Mouse (Mus musculus) midbrain, embryonic 15.5 days (tissue): ENCODE measurements at regions not wholly inside any gene's neighbourhood (a gene's known extent, or its start where the extent isn't known, plus 50 kb on each side); places are given as distances from the start of the nearest gene placed in this dataset.

Experiments used
- ATAC-seq: fragments of 200-750 bp; cut with Nextera tagmentation; replicated peaks from 2 replicates; pipeline ENCODE4 v1.8.0; 2017; ENCODE audit warnings: moderate TSS enrichment
- H3K27ac ChIP-seq: fragments of 300-500 bp; sonication (generic); 2 replicates; pipeline ENCODE4 v1.5.1; 2015; ENCODE audit warnings: mild to moderate bottlenecking, inconsistent platforms
- H3K27me3 ChIP-seq: fragments of 300-500 bp; sonication (generic); replicated peaks from 2 replicates; pipeline ENCODE4 v1.6.1; 2015; ENCODE audit warnings: inconsistent platforms
- H3K36me3 ChIP-seq: fragments of 300-500 bp; sonication (generic); replicated peaks from 2 replicates; pipeline ENCODE4 v1.6.1; 2015; ENCODE audit warnings: inconsistent platforms
- H3K4me1 ChIP-seq: fragments of 300-500 bp; sonication (generic); 2 replicates; pipeline ENCODE4 v1.6.1; 2015; ENCODE audit warnings: inconsistent platforms
- H3K4me2 ChIP-seq: fragments of 300-500 bp; sonication (generic); 2 replicates; pipeline ENCODE4 v1.6.1; 2015; ENCODE audit warnings: inconsistent platforms, mild to moderate bottlenecking, moderate library complexity
- H3K4me3 ChIP-seq: fragments of 300-500 bp; sonication (generic); 2 replicates; pipeline ENCODE4 v1.5.1; 2015; ENCODE audit warnings: mild to moderate bottlenecking, inconsistent platforms
- H3K9ac ChIP-seq: fragments of 300-500 bp; sonication (generic); 2 replicates; pipeline ENCODE4 v1.6.1; 2015; ENCODE audit warnings: mild to moderate bottlenecking, inconsistent platforms
- H3K9me3 ChIP-seq: fragments of 300-500 bp; sonication (generic); 2 replicates; pipeline ENCODE4 v1.6.1; 2016; ENCODE audit warnings: inconsistent platforms
- WGBS: fragments of 180-500 bp; shearing (Covaris S2); methylation state at CpG from one replicate; pipeline ENCODE4 v1.1.7; 2015; ENCODE audit warnings: mixed read lengths; 5-methylcytosine and 5-hydroxymethylcytosine counted together

- Histone ChIP-seq H3K9me3 (no peaks in the 10 kb centered on the region), H3K27me3 (no peaks in the 10 kb centered on the region), H3K4me3 (no peak overlapping the region), H3K4me2 (no peak overlapping the region), H3K36me3 (no peaks in the 10 kb centered on the region), H3K27ac (no peak overlapping the region), H3K4me1 (no peaks in the 10 kb centered on the region), H3K9ac (no peak overlapping the region)
- ATAC-seq = no peak
- WGBS = 75% methylated on average over 2 of the region's 2 CpGs
These were observed 224.3 kb upstream of the Pot1a start for GRCm38 (mm10) chr6:26033392-26033791.

GRCm38 (mm10) chr6:26015388-26015787 is 206.3 kb upstream of the Pot1a start:
- ATAC-seq = no peak
- Histone ChIP-seq H3K27me3 (no peaks in the 10 kb centered on the region), H3K27ac (no peak overlapping the region), H3K4me3 (no peak overlapping the region), H3K9me3 (no peaks in the 10 kb centered on the region), H3K9ac (no peak overlapping the region), H3K4me1 (no peaks in the 10 kb centered on the region), H3K4me2 (no peak overlapping the region), H3K36me3 (no peaks in the 10 kb centered on the region)
- WGBS = 90% methylated on average over 6 of the region's 6 CpGs

GRCm38 (mm10) chr6:25994044-25994443 is 185.0 kb upstream of the Pot1a start:
- 0 out of 2 replicates have a peak, but pooled peaks have one; percentile 52 for ATAC-seq
- Histone ChIP-seq H3K4me2 (no peak overlapping the region), H3K9me3 (no peaks in the 10 kb centered on the region), H3K4me1 (no peaks in the 10 kb centered on the region), H3K9ac (no peak overlapping the region), H3K36me3 (no peaks in the 10 kb centered on the region), H3K4me3 (no peak overlapping the region), H3K27me3 (no peaks in the 10 kb centered on the region), H3K27ac (no peak overlapping the region)
- WGBS = 62% methylated on average over 1 of the region's 1 CpGs

- H3K4me1 ChIP-seq = no peaks in the 10 kb centered on the region
- no peak overlapping the region for H3K27ac ChIP-seq
- no peak for ATAC-seq
- 77% methylated on average over 4 of the region's 4 CpGs for WGBS
- no peaks in the 10 kb centered on the region for H3K36me3 ChIP-seq
- no peak overlapping the region for H3K4me3 ChIP-seq
- H3K9ac ChIP-seq = no peak overlapping the region
- H3K9me3 ChIP-seq = no peaks in the 10 kb centered on the region
- no peak overlapping the region for H3K4me2 ChIP-seq
- H3K27me3 ChIP-seq = no peaks in the 10 kb centered on the region
These were observed 169.3 kb upstream of the Pot1a start for GRCm38 (mm10) chr6:25978171-25978847.

GRCm38 (mm10) chr6:25965452-25965851 is 156.4 kb upstream of the Pot1a start:
- no peak overlapping the region for H3K9ac ChIP-seq
- H3K9me3 ChIP-seq = no peaks in the 10 kb centered on the region
- no peak for ATAC-seq
- no peak overlapping the region for H3K4me2 ChIP-seq
- no peaks in the 10 kb centered on the region for H3K4me1 ChIP-seq
- no peaks in the 10 kb centered on the region for H3K27me3 ChIP-seq
- no peak overlapping the region for H3K4me3 ChIP-seq
- 91% methylated on average over 3 of the region's 3 CpGs for WGBS
- H3K36me3 ChIP-seq = no peaks in the 10 kb centered on the region
- no peak overlapping the region for H3K27ac ChIP-seq

GRCm38 (mm10) chr6:25931148-25931553 is 122.1 kb upstream of the Pot1a start:
- Histone ChIP-seq H3K4me2 (no peak overlapping the region), H3K4me3 (no peak overlapping the region), H3K9me3 (no peaks in the 10 kb centered on the region), H3K27me3 (no peaks in the 10 kb centered on the region), H3K27ac (no peak overlapping the region), H3K36me3 (no peaks in the 10 kb centered on the region), H3K4me1 (no peaks in the 10 kb centered on the region), H3K9ac (no peak overlapping the region)
- 96% methylated on average over 10 of the region's 10 CpGs for WGBS
- ATAC-seq = no peak

- H3K27ac ChIP-seq = no peak overlapping the region
- no peak overlapping the region for H3K4me2 ChIP-seq
- no peak overlapping the region for H3K4me3 ChIP-seq
- no peaks in the 10 kb centered on the region for H3K4me1 ChIP-seq
- no peak for ATAC-seq
- H3K9me3 ChIP-seq = no peaks in the 10 kb centered on the region
- no peaks in the 10 kb centered on the region for H3K27me3 ChIP-seq
- no peak overlapping the region for H3K9ac ChIP-seq
- H3K36me3 ChIP-seq = no peaks in the 10 kb centered on the region
- 56% methylated on average over 5 of the region's 5 CpGs for whole genome bisulfite sequencing
These were observed 108.9 kb upstream of the Pot1a start for GRCm38 (mm10) chr6:25917852-25918465.

- WGBS = 92% methylated on average over 2 of the region's 2 CpGs
- Histone ChIP-seq H3K4me1 (no peaks in the 10 kb centered on the region), H3K9me3 (no peaks in the 10 kb centered on the region), H3K36me3 (no peaks in the 10 kb centered on the region), H3K4me3 (no peak overlapping the region), H3K4me2 (no peak overlapping the region), H3K9ac (no peak overlapping the region), H3K27ac (no peak overlapping the region), H3K27me3 (no peaks in the 10 kb centered on the region)
- no peak for ATAC-seq
These were observed 105.1 kb upstream of the Pot1a start for GRCm38 (mm10) chr6:25914122-25914521.

- H3K4me3 ChIP-seq = no peak overlapping the region
- H3K36me3 ChIP-seq = no peaks in the 10 kb centered on the region
- no peak overlapping the region for H3K4me2 ChIP-seq
- H3K9ac ChIP-seq = no peak overlapping the region
- no peaks in the 10 kb centered on the region for H3K4me1 ChIP-seq
- ATAC-seq = no peak
- no peaks in the 10 kb centered on the region for H3K27me3 ChIP-seq
- no peaks in the 10 kb centered on the region for H3K9me3 ChIP-seq
- no peak overlapping the region for H3K27ac ChIP-seq
These were observed 90.9 kb upstream of the Pot1a start for GRCm38 (mm10) chr6:25899944-25900343.

GRCm38 (mm10) chr6:25894454-25895250 is 85.6 kb upstream of the Pot1a start:
- no peaks in the 10 kb centered on the region for H3K9me3 ChIP-seq
- H3K4me1 ChIP-seq = no peaks in the 10 kb centered on the region
- H3K9ac ChIP-seq = no peak overlapping the region
- H3K27me3 ChIP-seq = no peaks in the 10 kb centered on the region
- 73% methylated on average over 5 of the region's 5 CpGs for WGBS
- ATAC-seq = no peak
- no peak overlapping the region for H3K4me2 ChIP-seq
- no peak overlapping the region for H3K4me3 ChIP-seq
- no peaks in the 10 kb centered on the region for H3K36me3 ChIP-seq
- H3K27ac ChIP-seq = no peak overlapping the region

GRCm38 (mm10) chr6:25867922-25868321 is 58.9 kb upstream of the Pot1a start:
- Histone ChIP-seq H3K27ac (no peak overlapping the region), H3K27me3 (no peaks in the 10 kb centered on the region), H3K4me2 (no peak overlapping the region), H3K9ac (no peak overlapping the region), H3K4me3 (no peak overlapping the region), H3K36me3 (no peaks in the 10 kb centered on the region), H3K9me3 (no peaks in the 10 kb centered on the region), H3K4me1 (no peaks in the 10 kb centered on the region)
- WGBS = 76% methylated on average over 3 of the region's 3 CpGs
- no peak for ATAC-seq
